Mouse (Mus musculus) splenic B cell, adult 2 months (primary cell): Measurements from ENCODE around the gene Phyhipl.

Source experiments
- DNase-seq: peaks from one replicate; pipeline ENCODE4 v3.0.0-alpha.2; 2011; ENCODE audit warnings: low read depth, low spot score
- H3K27me3 ChIP-seq: 2 replicates; pipeline ENCODE4 v1.6.1; 2012; ENCODE audit warnings: mild to moderate bottlenecking, low read length, moderate library complexity, mixed read lengths; ENCODE audit not compliant: control insufficient read depth, poor library complexity, insufficient read depth, severe bottlenecking
- H3K36me3 ChIP-seq: 2 replicates; pipeline ENCODE4 v1.6.1; 2012; ENCODE audit warnings: mild to moderate bottlenecking, low read length, moderate library complexity, mixed read lengths; ENCODE audit not compliant: control insufficient read depth, poor library complexity, insufficient read depth, severe bottlenecking

Gene Phyhipl

GRCm38 (mm10) chr10:70533301-70533781 lies 122.4 kb downstream of the Phyhipl start:
- no peak for DNase-seq
- no peaks in the 10 kb centered on the region for H3K27me3 ChIP-seq
- H3K36me3 ChIP-seq, result no peaks in the 10 kb centered on the region

GRCm38 (mm10) chr10:70532249-70532648 lies 123.5 kb downstream of the Phyhipl start:
- DNase-seq, result no peak
- Histone ChIP-seq H3K36me3 (no peaks in the 10 kb centered on the region), H3K27me3 (no peaks in the 10 kb centered on the region)

GRCm38 (mm10) chr10:70530185-70530823 lies 125.5 kb downstream of the Phyhipl start:
- Histone ChIP-seq H3K36me3 (no peaks in the 10 kb centered on the region), H3K27me3 (no peaks in the 10 kb centered on the region)
- no peak for DNase-seq

GRCm38 (mm10) chr10:70521379-70521778 lies 134.4 kb downstream of the Phyhipl start:
- no peaks in the 10 kb centered on the region; the same call in 1 of the 2 replicates for H3K27me3 ChIP-seq
- no peaks in the 10 kb centered on the region for H3K36me3 ChIP-seq
- no peak for DNase-seq

- no peak for DNase-seq
- Histone ChIP-seq H3K36me3 (no peaks in the 10 kb centered on the region), H3K27me3 (no peaks in the 10 kb centered on the region; the same call in 1 of the 2 replicates)
These were observed 135.3 kb downstream of the Phyhipl start for GRCm38 (mm10) chr10:70520143-70521131.

GRCm38 (mm10) chr10:70519640-70520099 lies 136.1 kb downstream of the Phyhipl start:
- DNase-seq, result no peak
- Histone ChIP-seq H3K27me3 (no peaks in the 10 kb centered on the region; the same call in 1 of the 2 replicates), H3K36me3 (no peaks in the 10 kb centered on the region)

- no peaks in the 10 kb centered on the region for H3K27me3 ChIP-seq
- DNase-seq, result no peak
- H3K36me3 ChIP-seq, result no peaks in the 10 kb centered on the region
These were observed 139.1 kb downstream of the Phyhipl start for GRCm38 (mm10) chr10:70516661-70517060.

GRCm38 (mm10) chr10:70514848-70515247 lies 140.9 kb downstream of the Phyhipl start:
- no peak for DNase-seq
- H3K36me3 ChIP-seq, result no peaks in the 10 kb centered on the region
- H3K27me3 ChIP-seq, result no peaks in the 10 kb centered on the region

GRCm38 (mm10) chr10:70507880-70508279 lies 147.9 kb downstream of the Phyhipl start:
- no peaks in the 10 kb centered on the region for H3K27me3 ChIP-seq
- DNase-seq, result no peak
- no peaks in the 10 kb centered on the region for H3K36me3 ChIP-seq
